Mouse (Mus musculus) stomach, postnatal 0 days (tissue): ENCODE measurements around the gene Tnc. TPM values are rescaled to one million over a fixed set of nuclear protein-coding genes. Genes with fewer than 3 reads are reported as not detected.

Experiments
- ATAC-seq: fragments of 200-750 bp; cut with Nextera tagmentation; 2 replicates; pipeline ENCODE4 v1.8.0; 2017; ENCODE audit not compliant: low FRiP score, low TSS enrichment
- DNase-seq: peaks from one replicate; pipeline ENCODE4 v3.0.0-alpha.2; 2016; ENCODE audit warnings: low spot score
- H3K27ac ChIP-seq: fragments of 300-500 bp; sonication (generic); replicated peaks from 2 replicates; pipeline ENCODE4 v1.5.1; 2014; ENCODE audit warnings: mild to moderate bottlenecking, control low read depth
- H3K27me3 ChIP-seq: fragments of 300-500 bp; sonication (generic); 2 replicates; pipeline ENCODE4 v1.6.1; 2014; ENCODE audit warnings: low read length; ENCODE audit not compliant: control insufficient read depth, insufficient read depth
- H3K36me3 ChIP-seq: fragments of 300-500 bp; sonication (generic); 2 replicates; pipeline ENCODE4 v1.6.1; 2014; ENCODE audit warnings: low read length, mixed read lengths; ENCODE audit not compliant: control insufficient read depth, insufficient read depth
- H3K4me1 ChIP-seq: fragments of 300-500 bp; sonication (generic); replicated peaks from 2 replicates; pipeline ENCODE4 v1.6.1; 2014; ENCODE audit warnings: antibody characterized with exemption; ENCODE audit not compliant: control insufficient read depth, insufficient read depth
- H3K4me2 ChIP-seq: fragments of 300-500 bp; sonication (generic); replicated peaks from 2 replicates; pipeline ENCODE4 v1.6.1; 2014; ENCODE audit warnings: low read depth, mild to moderate bottlenecking, control low read depth, moderate library complexity
- H3K4me3 ChIP-seq: fragments of 300-500 bp; sonication (generic); 2 replicates; pipeline ENCODE4 v1.5.1; 2014; ENCODE audit warnings: low read depth, low read length, control low read depth
- H3K9ac ChIP-seq: fragments of 300-500 bp; sonication (generic); 2 replicates; pipeline ENCODE4 v1.6.1; 2014; ENCODE audit warnings: mild to moderate bottlenecking, low read length, control low read depth, mixed read lengths
- H3K9me3 ChIP-seq: fragments of 300-500 bp; sonication (generic); 2 replicates; pipeline ENCODE4 v1.6.1; 2016; ENCODE audit warnings: low read length; ENCODE audit not compliant: control insufficient read depth
- CTCF ChIP-seq: IDR thresholded peaks from 2 replicates; pipeline ENCODE4 v1.5.1; 2016; ENCODE audit warnings: antibody characterized with exemption, low read depth, mild to moderate bottlenecking, moderate library complexity
- EP300 ChIP-seq: optimal IDR thresholded peaks from 2 replicates; pipeline ENCODE3; 2016; ENCODE audit warnings: antibody characterized with exemption
- WGBS: fragments of 180-500 bp; shearing (Covaris S2); extraction: QIAGEN DNeasy Blood & Tissue Kit; methylation state at CpG from one replicate; pipeline ENCODE4 v1.1.7; 2014; 5-methylcytosine and 5-hydroxymethylcytosine counted together
- polyA plus RNA-seq: library from polyadenylated mRNA; unstranded; fragments of >200 nt; fragmentation: Nextera tagmentation; extraction: Ambion mirVana; gene quantifications from 2 replicates; pipeline ENCODE4 v1.2.1, GENCODE M21; 2015

The Tnc gene
- polyA plus RNA-seq, 1 experiment from 2014 or later, result 24.1 TPM

- no peak for TF ChIP-seq CTCF
- no peak overlapping the region for H3K4me2 ChIP-seq
- no peak for DNase-seq
- H3K36me3 ChIP-seq, result no peaks in the 10 kb centered on the region
- H3K27ac ChIP-seq, result no peak overlapping the region
- H3K9me3 ChIP-seq, result no peaks in the 10 kb centered on the region
- no peak overlapping the region for H3K4me3 ChIP-seq
- WGBS, result 47% methylated on average over 5 of the region's 5 CpGs
- H3K27me3 ChIP-seq, result no peaks in the 10 kb centered on the region
- H3K4me1 ChIP-seq, result no peaks in the 10 kb centered on the region
- no peak overlapping the region for H3K9ac ChIP-seq
- no peak for ATAC-seq
These were observed 129.6 kb downstream of the Tnc start for GRCm38 (mm10) chr4:63917181-63917580.

GRCm38 (mm10) chr4:63916753-63917152 lies 130.1 kb downstream of the Tnc start:
- no peaks in the 10 kb centered on the region for H3K4me1 ChIP-seq
- H3K27me3 ChIP-seq, result no peaks in the 10 kb centered on the region
- no peak overlapping the region for H3K9ac ChIP-seq
- DNase-seq (no peak), ATAC-seq (no peak)
- no peak overlapping the region for H3K27ac ChIP-seq
- H3K36me3 ChIP-seq, result no peaks in the 10 kb centered on the region
- H3K9me3 ChIP-seq, result no peaks in the 10 kb centered on the region
- TF ChIP-seq EP300, result no peak
- no peak for TF ChIP-seq CTCF
- no peak overlapping the region for H3K4me2 ChIP-seq
- H3K4me3 ChIP-seq, result no peak overlapping the region
- 43% methylated on average over 8 of the region's 8 CpGs for WGBS

- Histone ChIP-seq H3K4me1 (no peaks in the 10 kb centered on the region), H3K4me3 (no peak overlapping the region), H3K27me3 (no peaks in the 10 kb centered on the region), H3K4me2 (no peak overlapping the region), H3K27ac (no peak overlapping the region), H3K36me3 (no peaks in the 10 kb centered on the region), H3K9ac (no peak overlapping the region), H3K9me3 (no peaks in the 10 kb centered on the region)
- DNase-seq (no peak), ATAC-seq (peak; percentile 69; the same call in 1 of the 2 replicates)
- TF ChIP-seq CTCF, result no peak
- 39% methylated on average over 3 of the region's 3 CpGs for WGBS
These were observed 130.5 kb downstream of the Tnc start for GRCm38 (mm10) chr4:63916288-63916687.

Other genes with a start within 250 kb of the Tnc start
- gene Tnfsf8, start 185.7 kb downstream of the Tnc start, polyA plus RNA-seq, result 0.04 TPM in 1 of 2 replicates, not detected in the other